Mouse (Mus musculus) CD8-positive naive resting alpha-beta T cell, adult 2 months (primary cell): ENCODE results near the gene Mettl6.

ENCODE experiments used
- DNase-seq, 2 experiments: peaks; one replicate each; pipeline ENCODE4 v3.0.0; 2022; ENCODE audit warnings: low read depth in 2 of 2, low spot score in 2 of 2

The Mettl6 gene

GRCm38 (mm10) chr14:31494975-31495455 lies at the start of gene Mettl6:
Gene Mettl6, minus strand, starts transcription at chr14:31495040.
- peak; percentile 86 to 90 for DNase-seq

- no peak for DNase-seq
Observed at GRCm38 (mm10) chr14:31543885-31544442, 49.1 kb upstream of the Mettl6 start.

GRCm38 (mm10) chr14:31537298-31537697 lies 42.5 kb upstream of the Mettl6 start:
- no peak for DNase-seq

- no peak for DNase-seq
Observed at GRCm38 (mm10) chr14:31532656-31533055, 37.8 kb upstream of the Mettl6 start.

- peak; percentile 50 to 64 for DNase-seq
Observed at GRCm38 (mm10) chr14:31531506-31532148, 36.8 kb upstream of the Mettl6 start.

- DNase-seq: no peak
Observed at GRCm38 (mm10) chr14:31530847-31531246, 36.0 kb upstream of the Mettl6 start.

GRCm38 (mm10) chr14:31525040-31525810 lies 30.4 kb upstream of the Mettl6 start:
- DNase-seq: no peak

- DNase-seq: peak in 1 of 2 experiments; percentile 24
Observed at GRCm38 (mm10) chr14:31521318-31521717, 26.5 kb upstream of the Mettl6 start.

- DNase-seq: no peak
Observed at GRCm38 (mm10) chr14:31519165-31519564, 24.3 kb upstream of the Mettl6 start.

GRCm38 (mm10) chr14:31515895-31516294 lies 21.1 kb upstream of the Mettl6 start:
- DNase-seq: no peak

GRCm38 (mm10) chr14:31510322-31510721 lies 15.5 kb upstream of the Mettl6 start:
- DNase-seq: no peak

GRCm38 (mm10) chr14:31509911-31510310 lies 15.1 kb upstream of the Mettl6 start:
- no peak for DNase-seq

GRCm38 (mm10) chr14:31506456-31506855 lies 11.6 kb upstream of the Mettl6 start:
- no peak for DNase-seq

GRCm38 (mm10) chr14:31503406-31503805 lies 8.6 kb upstream of the Mettl6 start:
- DNase-seq: no peak

GRCm38 (mm10) chr14:31499526-31499925 lies 4.7 kb upstream of the Mettl6 start:
- DNase-seq: no peak

GRCm38 (mm10) chr14:31496241-31496646 lies 1.4 kb upstream of the Mettl6 start:
- no peak for DNase-seq

- DNase-seq: no peak
Observed at GRCm38 (mm10) chr14:31495538-31495937, 698 bp upstream of the Mettl6 start.

- DNase-seq: peak; percentile 41 to 42
Observed at GRCm38 (mm10) chr14:31494349-31494974, 378 bp downstream of the Mettl6 start, which contains the start of gene Eaf1. Gene Eaf1, plus strand, starts transcription at chr14:31494399.

GRCm38 (mm10) chr14:31493901-31494300 lies 939 bp downstream of the Mettl6 start:
- no peak for DNase-seq

- DNase-seq: no peak
Observed at GRCm38 (mm10) chr14:31488055-31488454, 6.8 kb downstream of the Mettl6 start.

- no peak for DNase-seq
Observed at GRCm38 (mm10) chr14:31486465-31486864, 8.4 kb downstream of the Mettl6 start.
